Mouse (Mus musculus): ENCODE measurements at regions not wholly inside any gene's neighbourhood (a gene's known extent, or its start where the extent isn't known, plus 50 kb on each side); places are given as distances from the start of the nearest gene placed in this dataset.

- H3K9ac ChIP-seq (ENCODE audit: low read depth, low read length), result no peak overlapping the region
- no peak for DNase-seq (ENCODE audit: extremely low read depth, low read depth, low spot score)
- 88% methylated on average over 9 of the region's 9 CpGs for WGBS
- no peaks in the 10 kb centered on the region for H3K36me3 ChIP-seq (ENCODE audit: control insufficient read depth, insufficient read depth, low read length)
- H3K27ac ChIP-seq (replicated peaks; ENCODE audit: insufficient read depth, low read depth, low read length), result no peak overlapping the region
- TF ChIP-seq POLR2A (IDR thresholded peaks at IDR 0.05; ENCODE audit: extremely low read depth, insufficient read depth, low read length) (no peak), CTCF (IDR thresholded peaks at IDR 0.05; ENCODE audit: low read depth, low read length) (no peak)
- H3K4me1 ChIP-seq (ENCODE audit: control insufficient read depth, insufficient read depth, low read length), result no peaks in the 10 kb centered on the region
- no peak overlapping the region for H3K4me3 ChIP-seq (ENCODE audit: insufficient read depth, low read depth, low read length)
- H3K27me3 ChIP-seq (ENCODE audit: control insufficient read depth, insufficient read depth, low read length), result no peaks in the 10 kb centered on the region; the same call in 1 of the 2 replicates
- H3K79me2 ChIP-seq (ENCODE audit: control insufficient read depth, insufficient read depth, low read length), result no peaks in the 10 kb centered on the region
Observed at GRCm38 (mm10) chr8:12019272-12019671, 179.0 kb downstream of the Tex29 start.

DNA sequence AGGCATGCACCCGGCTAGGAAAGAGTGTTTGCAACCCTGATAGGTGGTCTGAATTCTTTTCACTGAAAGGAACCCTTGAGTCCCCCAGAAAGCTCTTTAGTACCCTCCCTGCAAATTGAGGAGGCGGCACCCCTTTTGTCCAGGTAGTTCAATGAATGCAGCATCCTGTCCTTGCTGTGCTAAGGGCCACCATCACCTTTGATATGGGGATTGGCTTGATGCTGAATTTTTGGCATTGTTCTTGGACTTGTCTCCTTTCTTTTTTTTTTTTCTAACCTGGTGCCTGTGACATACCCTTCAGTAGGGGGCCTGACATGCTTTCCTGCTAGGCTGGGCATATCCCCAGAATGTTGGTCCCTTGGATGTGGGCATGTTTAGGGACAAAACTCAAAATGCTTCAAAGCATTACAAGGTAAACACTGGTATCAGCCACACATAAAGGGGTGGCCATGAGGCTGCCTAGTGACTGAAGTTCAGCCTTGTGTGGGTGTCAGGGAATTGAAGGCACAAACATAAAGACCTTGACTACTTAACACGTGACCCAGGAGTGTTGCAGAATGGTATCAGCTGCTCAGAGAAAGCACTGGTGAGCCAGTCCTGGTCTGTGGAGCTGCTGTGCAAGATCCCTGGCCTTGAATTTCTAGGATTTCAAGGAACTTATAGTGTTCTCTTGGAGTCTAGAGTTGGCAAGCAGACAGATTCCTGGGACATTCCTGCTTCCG lies 183.6 kb downstream of the Tex29 start:
- H3K27ac ChIP-seq (replicated peaks; ENCODE audit: insufficient read depth, low read depth, low read length), result no peak overlapping the region
- TF ChIP-seq POLR2A (IDR thresholded peaks at IDR 0.05; ENCODE audit: extremely low read depth, insufficient read depth, low read length) (no peak), CTCF (IDR thresholded peaks at IDR 0.05; ENCODE audit: low read depth, low read length) (no peak)
- H3K27me3 ChIP-seq (ENCODE audit: control insufficient read depth, insufficient read depth, low read length), result peaks cover 2% of the 10 kb centered on the region; the same call in 1 of the 2 replicates
- no peaks in the 10 kb centered on the region for H3K4me1 ChIP-seq (ENCODE audit: control insufficient read depth, insufficient read depth, low read length)
- no peak overlapping the region for H3K4me3 ChIP-seq (ENCODE audit: insufficient read depth, low read depth, low read length)
- H3K9ac ChIP-seq (ENCODE audit: low read depth, low read length), result no peak overlapping the region
- no peaks in the 10 kb centered on the region for H3K79me2 ChIP-seq (ENCODE audit: control insufficient read depth, insufficient read depth, low read length)
- no peaks in the 10 kb centered on the region for H3K36me3 ChIP-seq (ENCODE audit: control insufficient read depth, insufficient read depth, low read length)
- DNase-seq (ENCODE audit: extremely low read depth, low read depth, low spot score), result no peak
- WGBS, result 73% methylated on average over 4 of the region's 4 CpGs

- H3K4me3 ChIP-seq (ENCODE audit: insufficient read depth, low read depth, low read length), result no peak overlapping the region
- 53% methylated on average over 22 of the region's 22 CpGs for WGBS
- DNase-seq (ENCODE audit: extremely low read depth, low read depth, low spot score), result no peak
Observed at GRCm38 (mm10) chr8:12030363-12031116, 190.3 kb downstream of the Tex29 start.

GRCm38 (mm10) chr8:12031796-12032195 lies 191.5 kb downstream of the Tex29 start:
- no peaks in the 10 kb centered on the region for H3K27me3 ChIP-seq (ENCODE audit: control insufficient read depth, insufficient read depth, low read length)
- TF ChIP-seq CTCF (IDR thresholded peaks at IDR 0.05; ENCODE audit: low read depth, low read length), result no peak
- no peak for TF ChIP-seq POLR2A (IDR thresholded peaks at IDR 0.05; ENCODE audit: extremely low read depth, insufficient read depth, low read length)
- no peak for DNase-seq (ENCODE audit: extremely low read depth, low read depth, low spot score)
- H3K79me2 ChIP-seq (ENCODE audit: control insufficient read depth, insufficient read depth, low read length), result no peaks in the 10 kb centered on the region
- H3K36me3 ChIP-seq (ENCODE audit: control insufficient read depth, insufficient read depth, low read length), result no peaks in the 10 kb centered on the region
- no peak overlapping the region for H3K9ac ChIP-seq (ENCODE audit: low read depth, low read length)
- 49% methylated on average over 3 of the region's 3 CpGs for WGBS
- no peak overlapping the region for H3K4me3 ChIP-seq (ENCODE audit: insufficient read depth, low read depth, low read length)
- H3K4me1 ChIP-seq (ENCODE audit: control insufficient read depth, insufficient read depth, low read length), result no peaks in the 10 kb centered on the region
- no peak overlapping the region for H3K27ac ChIP-seq (replicated peaks; ENCODE audit: insufficient read depth, low read depth, low read length)

More at GRCm38 (mm10) chr8:12030363-12031116, 190.3 kb downstream of the Tex29 start:
- Histone ChIP-seq H3K79me2 (ENCODE audit: control insufficient read depth, insufficient read depth, low read length) (no peaks in the 10 kb centered on the region), H3K27me3 (ENCODE audit: control insufficient read depth, insufficient read depth, low read length) (no peaks in the 10 kb centered on the region), H3K27ac (replicated peaks; ENCODE audit: insufficient read depth, low read depth, low read length) (no peak overlapping the region), H3K36me3 (ENCODE audit: control insufficient read depth, insufficient read depth, low read length) (no peaks in the 10 kb centered on the region), H3K9ac (ENCODE audit: low read depth, low read length) (no peak overlapping the region), H3K4me1 (ENCODE audit: control insufficient read depth, insufficient read depth, low read length) (no peaks in the 10 kb centered on the region)
- TF ChIP-seq CTCF (IDR thresholded peaks at IDR 0.05; ENCODE audit: low read depth, low read length), result no peak
- TF ChIP-seq POLR2A (IDR thresholded peaks at IDR 0.05; ENCODE audit: extremely low read depth, insufficient read depth, low read length), result no peak

GRCm38 (mm10) chr8:12032386-12032785 lies 192.1 kb downstream of the Tex29 start:
- Histone ChIP-seq H3K4me3 (ENCODE audit: insufficient read depth, low read depth, low read length) (no peak overlapping the region), H3K27ac (replicated peaks; ENCODE audit: insufficient read depth, low read depth, low read length) (no peak overlapping the region), H3K9ac (ENCODE audit: low read depth, low read length) (no peak overlapping the region), H3K4me1 (ENCODE audit: control insufficient read depth, insufficient read depth, low read length) (no peaks in the 10 kb centered on the region), H3K27me3 (ENCODE audit: control insufficient read depth, insufficient read depth, low read length) (no peaks in the 10 kb centered on the region), H3K79me2 (ENCODE audit: control insufficient read depth, insufficient read depth, low read length) (no peaks in the 10 kb centered on the region), H3K36me3 (ENCODE audit: control insufficient read depth, insufficient read depth, low read length) (no peaks in the 10 kb centered on the region)
- no peak for TF ChIP-seq POLR2A (IDR thresholded peaks at IDR 0.05; ENCODE audit: extremely low read depth, insufficient read depth, low read length)
- no peak for TF ChIP-seq CTCF (IDR thresholded peaks at IDR 0.05; ENCODE audit: low read depth, low read length)
- DNase-seq (ENCODE audit: extremely low read depth, low read depth, low spot score), result no peak
- WGBS, result 75% methylated on average over 3 of the region's 3 CpGs

GRCm38 (mm10) chr8:12036349-12036748 lies 196.1 kb downstream of the Tex29 start:
- no peaks in the 10 kb centered on the region for H3K4me1 ChIP-seq (ENCODE audit: control insufficient read depth, insufficient read depth, low read length)
- 75% methylated on average over 3 of the region's 3 CpGs for WGBS
- no peak overlapping the region for H3K9ac ChIP-seq (ENCODE audit: low read depth, low read length)
- H3K36me3 ChIP-seq (ENCODE audit: control insufficient read depth, insufficient read depth, low read length), result no peaks in the 10 kb centered on the region
- DNase-seq (ENCODE audit: extremely low read depth, low read depth, low spot score), result no peak
- no peak overlapping the region for H3K4me3 ChIP-seq (ENCODE audit: insufficient read depth, low read depth, low read length)
- no peaks in the 10 kb centered on the region for H3K79me2 ChIP-seq (ENCODE audit: control insufficient read depth, insufficient read depth, low read length)
- TF ChIP-seq CTCF (IDR thresholded peaks at IDR 0.05; ENCODE audit: low read depth, low read length), result no peak
- no peak for TF ChIP-seq POLR2A (IDR thresholded peaks at IDR 0.05; ENCODE audit: extremely low read depth, insufficient read depth, low read length)
- H3K27ac ChIP-seq (replicated peaks; ENCODE audit: insufficient read depth, low read depth, low read length), result no peak overlapping the region
- no peaks in the 10 kb centered on the region for H3K27me3 ChIP-seq (ENCODE audit: control insufficient read depth, insufficient read depth, low read length)
